Mouse (Mus musculus): Measurements from ENCODE around the gene Cdc42ep3. TPM values are rescaled to one million over a fixed set of nuclear protein-coding genes. Genes with fewer than 3 reads are reported as not detected.

The Cdc42ep3 gene
- polyA plus RNA-seq, 1 experiment from 2014 or later, result 36.7 TPM

DNA sequence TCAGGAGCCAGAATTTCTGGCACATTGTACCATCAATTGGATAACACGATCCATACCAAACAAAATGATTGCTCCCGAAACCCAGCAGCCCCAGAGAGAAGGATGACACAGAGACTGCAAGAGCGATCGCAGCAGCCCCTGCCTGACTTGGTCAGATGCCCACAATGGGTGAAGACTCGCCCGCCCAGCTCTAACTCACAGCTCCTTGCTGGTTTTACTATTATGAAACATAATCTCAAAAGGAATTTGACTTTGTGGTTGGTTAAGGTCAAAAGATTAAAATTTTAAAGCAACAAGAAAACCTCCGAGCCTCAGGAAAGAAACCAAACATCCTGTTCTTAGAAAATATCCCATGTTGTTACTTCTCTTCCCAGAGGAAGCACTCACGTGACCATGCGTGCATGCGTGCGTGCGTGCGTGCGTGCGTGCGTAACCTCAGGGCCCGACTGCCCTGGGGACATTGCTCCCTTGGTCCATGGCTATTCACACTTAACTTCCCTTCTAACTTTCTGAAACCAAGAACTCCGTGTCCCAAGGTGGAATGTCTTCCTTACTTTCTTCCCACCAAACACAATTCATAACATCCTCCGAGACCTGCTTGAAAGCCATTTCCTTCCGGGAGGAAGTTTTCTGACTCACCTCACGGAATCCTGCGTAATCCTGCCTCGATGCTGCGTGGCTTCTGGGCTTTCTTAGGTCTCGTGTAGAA, 9.7 kb downstream of the Cdc42ep3 start:
- no peak for TF ChIP-seq CTCF (IDR thresholded peaks at IDR 0.05)
- in situ Hi-C loops (cut with MboI; ENCODE audit: low pct_unique_long_range_greater_than_20kb), result loop anchor here (25.0 kb wide), 1 partner anchor 183 kb away; no protein-coding TSS in a partner anchor
- H3K27me3 ChIP-seq, result no peaks in the 10 kb centered on the region
- POLR2A ChIA-PET, result no interaction called here
- ATAC-seq (peak; percentile 20), DNase-seq (ENCODE audit: low read depth, low spot score) (no peak)
- CTCF ChIA-PET, result no interaction called here

GRCm38 (mm10) chr17:79343334-79343946, 11.5 kb downstream of the Cdc42ep3 start:
- ChIA-PET CTCF (interaction anchor here (1.3 kb wide), 1 partner anchor 24 kb away, joined by 3 read pairs; no protein-coding TSS in a partner anchor), POLR2A (interaction anchor here (1.0 kb wide), 1 partner anchor 15 kb away, joined by 3 read pairs; no protein-coding TSS in a partner anchor)
- no peak for DNase-seq (ENCODE audit: low read depth, low spot score)
- TF ChIP-seq CTCF (IDR thresholded peaks at IDR 0.05), result no peak
- in situ Hi-C loops (cut with MboI; ENCODE audit: low pct_unique_long_range_greater_than_20kb), result loop anchor here (25.0 kb wide), 1 partner anchor 181 kb away; no protein-coding TSS in a partner anchor
- ATAC-seq, result no peak
- H3K27me3 ChIP-seq, result no peaks in the 10 kb centered on the region

GRCm38 (mm10) chr17:79342639-79343333, 12.1 kb downstream of the Cdc42ep3 start:
- ATAC-seq (no peak), DNase-seq (ENCODE audit: low read depth, low spot score) (no peak)
- H3K27me3 ChIP-seq, result no peaks in the 10 kb centered on the region
- POLR2A ChIA-PET, result no interaction called here
- TF ChIP-seq CTCF (IDR thresholded peaks at IDR 0.05), result no peak
- CTCF ChIA-PET, result no interaction called here
- in situ Hi-C loops (cut with MboI; ENCODE audit: low pct_unique_long_range_greater_than_20kb), result loop anchor here (25.0 kb wide), 1 partner anchor 180 kb away; no protein-coding TSS in a partner anchor

GRCm38 (mm10) chr17:79341946-79342470, 12.9 kb downstream of the Cdc42ep3 start:
- CTCF ChIA-PET, result interaction anchor here (0.5 kb wide), 1 partner anchor 49 kb away, joined by 3 read pairs; no protein-coding TSS in a partner anchor
- ATAC-seq (no peak), DNase-seq (ENCODE audit: low read depth, low spot score) (no peak)
- no peak for TF ChIP-seq CTCF (IDR thresholded peaks at IDR 0.05)
- in situ Hi-C loops (cut with MboI; ENCODE audit: low pct_unique_long_range_greater_than_20kb), result loop anchor here (25.0 kb wide), 1 partner anchor 180 kb away; no protein-coding TSS in a partner anchor
- no peaks in the 10 kb centered on the region for H3K27me3 ChIP-seq
- POLR2A ChIA-PET, result no interaction called here

- ChIA-PET CTCF (no interaction called here), POLR2A (interaction anchor here (1.2 kb wide), 1 partner anchor 8 kb away, joined by 4 read pairs; no protein-coding TSS in a partner anchor)
- ATAC-seq (no peak), DNase-seq (ENCODE audit: low read depth, low spot score) (no peak)
- in situ Hi-C loops (cut with MboI; ENCODE audit: low pct_unique_long_range_greater_than_20kb), result loop anchor here (25.0 kb wide), 1 partner anchor 175 kb away; no protein-coding TSS in a partner anchor
- no peak for TF ChIP-seq CTCF (IDR thresholded peaks at IDR 0.05)
- no peaks in the 10 kb centered on the region for H3K27me3 ChIP-seq
These were observed 17.4 kb downstream of the Cdc42ep3 start for GRCm38 (mm10) chr17:79337494-79337893.

GRCm38 (mm10) chr17:79334701-79335100, 20.2 kb downstream of the Cdc42ep3 start:
- H3K27me3 ChIP-seq, result no peaks in the 10 kb centered on the region
- CTCF ChIA-PET, result interaction anchor here (1.2 kb wide), 1 partner anchor 35 kb away, joined by 3 read pairs; no protein-coding TSS in a partner anchor
- DNase-seq (ENCODE audit: low read depth, low spot score) (no peak), ATAC-seq (no peak)
- POLR2A ChIA-PET, result no interaction called here
- TF ChIP-seq CTCF (IDR thresholded peaks at IDR 0.05), result no peak
- in situ Hi-C loops (cut with MboI; ENCODE audit: low pct_unique_long_range_greater_than_20kb), result loop anchor here (25.0 kb wide), 1 partner anchor 172 kb away; no protein-coding TSS in a partner anchor

DNA sequence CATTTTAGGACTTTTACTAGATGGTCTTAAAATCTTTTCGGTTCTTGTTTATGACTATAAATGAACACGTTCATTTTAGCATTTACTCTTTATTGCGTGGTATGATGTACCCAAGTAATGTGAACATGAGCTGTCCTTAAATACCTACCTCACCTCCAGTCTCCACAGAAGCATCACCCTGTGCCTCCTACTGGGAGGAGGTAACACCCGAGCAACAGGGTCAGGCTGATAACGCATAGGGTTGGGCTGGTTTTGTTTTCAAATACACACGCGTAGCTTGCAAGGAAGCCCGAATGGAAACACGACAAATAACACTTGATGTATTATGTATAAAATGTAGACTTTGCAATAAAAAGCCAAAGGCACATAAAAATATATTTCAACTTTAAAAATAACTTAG, 21.2 kb downstream of the Cdc42ep3 start:
- ChIA-PET POLR2A (no interaction called here), CTCF (interaction anchor here (1.2 kb wide), 1 partner anchor 34 kb away, joined by 3 read pairs; no protein-coding TSS in a partner anchor)
- TF ChIP-seq CTCF (IDR thresholded peaks at IDR 0.05), result no peak
- in situ Hi-C loops (cut with MboI; ENCODE audit: low pct_unique_long_range_greater_than_20kb), result loop anchor here (25.0 kb wide), 1 partner anchor 171 kb away; no protein-coding TSS in a partner anchor
- DNase-seq (ENCODE audit: low read depth, low spot score) (no peak), ATAC-seq (no peak)
- H3K27me3 ChIP-seq, result no peaks in the 10 kb centered on the region

GRCm38 (mm10) chr17:79332864-79333263, 22.0 kb downstream of the Cdc42ep3 start:
- no peak for DNase-seq (ENCODE audit: low read depth, low spot score)
- ATAC-seq, result no peak
- no peak for TF ChIP-seq CTCF (IDR thresholded peaks at IDR 0.05)
- CTCF ChIA-PET, result no interaction called here
- in situ Hi-C loops (cut with MboI; ENCODE audit: low pct_unique_long_range_greater_than_20kb), result loop anchor here (25.0 kb wide), 1 partner anchor 171 kb away; no protein-coding TSS in a partner anchor
- POLR2A ChIA-PET, result no interaction called here
- no peaks in the 10 kb centered on the region for H3K27me3 ChIP-seq

DNA sequence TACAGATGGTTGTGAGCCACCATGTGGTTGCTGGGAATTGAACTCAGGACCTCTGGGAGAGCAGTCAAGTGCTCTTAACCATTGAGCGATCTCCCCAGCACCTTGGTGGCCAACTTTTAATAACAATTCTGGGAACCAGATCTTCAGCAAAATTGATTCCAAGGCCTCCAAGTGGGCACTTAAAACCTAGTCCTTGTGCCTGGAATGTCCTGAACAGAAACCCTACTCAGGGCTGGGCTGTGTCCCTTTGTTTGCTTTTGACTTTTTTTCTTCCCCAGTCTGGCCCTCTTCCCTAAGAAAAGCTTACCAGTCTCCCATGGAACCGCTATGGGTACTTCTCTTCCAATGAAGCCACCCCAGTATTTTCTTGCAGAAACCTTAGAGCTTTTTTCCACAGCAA, 24.5 kb downstream of the Cdc42ep3 start:
- in situ Hi-C loops (cut with MboI; ENCODE audit: low pct_unique_long_range_greater_than_20kb), result loop anchor here (25.0 kb wide), 1 partner anchor 168 kb away; no protein-coding TSS in a partner anchor
- TF ChIP-seq CTCF (IDR thresholded peaks at IDR 0.05), result no peak
- POLR2A ChIA-PET, result no interaction called here
- CTCF ChIA-PET, result no interaction called here
- ATAC-seq (no peak), DNase-seq (ENCODE audit: low read depth, low spot score) (no peak)
- H3K27me3 ChIP-seq, result no peaks in the 10 kb centered on the region

DNA sequence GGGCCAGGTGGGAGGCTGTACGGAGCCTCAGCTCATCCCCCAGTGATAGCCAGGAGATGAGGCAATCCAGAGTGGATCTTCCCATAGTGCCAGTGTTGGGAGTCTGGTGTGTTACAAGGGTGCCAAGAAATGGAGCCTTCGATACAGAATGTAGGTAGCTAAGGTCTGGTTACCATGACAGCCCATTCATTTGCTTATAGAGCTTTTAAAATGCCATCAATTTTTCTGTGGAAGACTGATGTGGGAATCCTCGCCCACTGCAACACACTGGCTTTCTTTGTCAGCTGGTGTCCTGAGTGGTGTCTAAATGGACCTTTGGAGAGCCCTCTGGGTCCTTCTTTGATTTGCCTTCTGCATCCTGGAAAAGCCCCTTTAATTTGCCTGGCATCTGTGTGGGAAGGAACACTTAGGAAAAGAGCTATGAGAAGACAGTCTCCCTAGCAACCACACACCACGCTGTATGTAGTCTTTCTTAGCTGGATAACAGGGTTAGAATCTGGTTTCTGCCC, 28.0 kb downstream of the Cdc42ep3 start:
- DNase-seq (ENCODE audit: low read depth, low spot score), result no peak
- POLR2A ChIA-PET, result no interaction called here
- H3K27me3 ChIP-seq, result no peaks in the 10 kb centered on the region
- in situ Hi-C loops (cut with MboI; ENCODE audit: low pct_unique_long_range_greater_than_20kb), result loop anchor here (25.0 kb wide), 1 partner anchor 165 kb away; no protein-coding TSS in a partner anchor
- no peak for ATAC-seq
- CTCF ChIA-PET, result interaction anchor here (1.3 kb wide), 1 partner anchor 32 kb away, joined by 3 read pairs; no protein-coding TSS in a partner anchor
- TF ChIP-seq CTCF (IDR thresholded peaks at IDR 0.05), result no peak
